Mouse (Mus musculus) embryonic facial prominence, embryonic 10.5 days (tissue): ENCODE measurements around the gene Ephx1. TPM values are rescaled to one million over a fixed set of nuclear protein-coding genes. Genes with fewer than 3 reads are reported as not detected.
A peak's percentile ranks its signal among the peaks of the same experiment; 100 is the strongest.
"Not testable (repeated sequence)": the region's sequence is repeated elsewhere in the genome, so short reads cannot be mapped to it uniquely, and the experiment has no call there.

Source experiments
- DNase-seq: peaks from one replicate; pipeline ENCODE4 v3.0.0-alpha.2; 2017; ENCODE audit warnings: low spot score
- H3K27ac ChIP-seq: fragments of 300-500 bp; sonication (generic); replicated peaks from 2 replicates; pipeline ENCODE4 v1.5.1; 2016; ENCODE audit warnings: mild to moderate bottlenecking
- H3K27me3 ChIP-seq: fragments of 300-500 bp; sonication (generic); replicated peaks from 2 replicates; pipeline ENCODE4 v1.6.1; 2016; ENCODE audit warnings: low read depth, mild to moderate bottlenecking; ENCODE audit not compliant: poor library complexity, severe bottlenecking
- H3K36me3 ChIP-seq: fragments of 300-500 bp; sonication (generic); replicated peaks from 2 replicates; pipeline ENCODE4 v1.6.1; 2016; ENCODE audit warnings: mild to moderate bottlenecking, moderate library complexity
- H3K4me1 ChIP-seq: fragments of 300-500 bp; sonication (generic); 2 replicates; pipeline ENCODE4 v1.6.1; 2016
- H3K4me3 ChIP-seq: fragments of 300-500 bp; sonication (generic); 2 replicates; pipeline ENCODE4 v1.5.1; 2016; ENCODE audit warnings: mild to moderate bottlenecking, moderate library complexity
- H3K9me3 ChIP-seq: fragments of 300-500 bp; sonication (generic); 2 replicates; pipeline ENCODE4 v1.6.1; 2016; ENCODE audit warnings: mild to moderate bottlenecking
- WGBS: fragments of 180-500 bp; shearing (Covaris S2); methylation state at CpG from one replicate; pipeline ENCODE4 v1.1.7; 2016; 5-methylcytosine and 5-hydroxymethylcytosine counted together
- polyA plus RNA-seq: library from polyadenylated mRNA; unstranded; fragments of >200 nt; fragmentation: Nextera tagmentation; extraction: Ambion mirVana; gene quantifications from 2 replicates; pipeline ENCODE4 v1.2.1, GENCODE M21; 2016

Gene Ephx1
- polyA plus RNA-seq, 1 experiment from 2014 or later, result 0.46 TPM

GRCm38 (mm10) chr1:180987759-180988158 lies 32.9 kb downstream of the Ephx1 start:
- Histone ChIP-seq H3K9me3 (no peaks in the 10 kb centered on the region), H3K4me1 (0 out of 2 replicates have a peak, but pooled peaks cover 2% of the 10 kb centered on the region), H3K4me3 (no peak overlapping the region), H3K36me3 (no peaks in the 10 kb centered on the region), H3K27me3 (no peaks in the 10 kb centered on the region), H3K27ac (no peak overlapping the region)
- WGBS, result 3% methylated on average over 9 of the region's 9 CpGs
- peak; percentile 82 for DNase-seq

- 90% methylated on average over 8 of the region's 8 CpGs for WGBS
- no peaks in the 10 kb centered on the region for H3K36me3 ChIP-seq
- DNase-seq, result no peak
- H3K4me1 ChIP-seq, result 0 out of 2 replicates have a peak, but pooled peaks cover 2% of the 10 kb centered on the region
- no peaks in the 10 kb centered on the region for H3K27me3 ChIP-seq
- no peaks in the 10 kb centered on the region for H3K9me3 ChIP-seq
- no peak overlapping the region for H3K27ac ChIP-seq
- H3K4me3 ChIP-seq, result no peak overlapping the region
Observed at GRCm38 (mm10) chr1:180986701-180987100, 34.0 kb downstream of the Ephx1 start.

- not testable (repeated sequence) for H3K36me3 ChIP-seq, H3K27me3 ChIP-seq, H3K4me1 ChIP-seq, H3K9me3 ChIP-seq, DNase-seq, H3K4me3 ChIP-seq, H3K27ac ChIP-seq
- 83% methylated on average over 7 of the region's 7 CpGs for WGBS
Observed at GRCm38 (mm10) chr1:180981298-180982046, 39.2 kb downstream of the Ephx1 start.

GRCm38 (mm10) chr1:180980464-180980863 lies 40.2 kb downstream of the Ephx1 start:
- Histone ChIP-seq H3K36me3 (no peaks in the 10 kb centered on the region), H3K27ac (no peak overlapping the region), H3K27me3 (no peaks in the 10 kb centered on the region), H3K4me3 (no peak overlapping the region), H3K4me1 (no peaks in the 10 kb centered on the region), H3K9me3 (no peaks in the 10 kb centered on the region)
- 68% methylated on average over 2 of the region's 2 CpGs for WGBS
- DNase-seq, result no peak

GRCm38 (mm10) chr1:180979484-180980251 lies 41.0 kb downstream of the Ephx1 start:
- no peak overlapping the region for H3K27ac ChIP-seq
- H3K27me3 ChIP-seq, result no peaks in the 10 kb centered on the region
- no peaks in the 10 kb centered on the region for H3K4me1 ChIP-seq
- DNase-seq, result no peak
- H3K36me3 ChIP-seq, result no peaks in the 10 kb centered on the region
- H3K4me3 ChIP-seq, result no peak overlapping the region
- no peaks in the 10 kb centered on the region for H3K9me3 ChIP-seq
- 83% methylated on average over 24 of the region's 24 CpGs for WGBS

- Histone ChIP-seq H3K36me3 (no peaks in the 10 kb centered on the region), H3K4me1 (no peaks in the 10 kb centered on the region), H3K9me3 (no peaks in the 10 kb centered on the region), H3K27ac (no peak overlapping the region), H3K27me3 (no peaks in the 10 kb centered on the region), H3K4me3 (no peak overlapping the region)
- WGBS, result 65% methylated on average over 4 of the region's 4 CpGs
- DNase-seq, result no peak
Observed at GRCm38 (mm10) chr1:180976110-180976679, 44.5 kb downstream of the Ephx1 start.

- no peaks in the 10 kb centered on the region for H3K36me3 ChIP-seq
- peak; percentile 55 for DNase-seq
- WGBS, result 63% methylated on average over 14 of the region's 14 CpGs
Observed at GRCm38 (mm10) chr1:180974126-180974746, 46.5 kb downstream of the Ephx1 start.

GRCm38 (mm10) chr1:180972941-180973340 lies 47.8 kb downstream of the Ephx1 start:
- Histone ChIP-seq H3K4me1 (no peaks in the 10 kb centered on the region), H3K27ac (no peak overlapping the region), H3K27me3 (no peaks in the 10 kb centered on the region), H3K9me3 (no peaks in the 10 kb centered on the region), H3K4me3 (no peak overlapping the region), H3K36me3 (no peaks in the 10 kb centered on the region)
- DNase-seq, result no peak
- whole genome bisulfite sequencing, result 69% methylated on average over 10 of the region's 11 CpGs

More at GRCm38 (mm10) chr1:180974126-180974746, 46.5 kb downstream of the Ephx1 start:
- Histone ChIP-seq H3K27me3 (no peaks in the 10 kb centered on the region), H3K9me3 (no peaks in the 10 kb centered on the region), H3K4me3 (no peak overlapping the region), H3K4me1 (no peaks in the 10 kb centered on the region), H3K27ac (no peak overlapping the region)

- Histone ChIP-seq H3K27me3 (no peaks in the 10 kb centered on the region), H3K4me1 (0 out of 2 replicates have a peak, but pooled peaks cover 4% of the 10 kb centered on the region), H3K9me3 (no peaks in the 10 kb centered on the region), H3K4me3 (no peak overlapping the region), H3K36me3 (no peaks in the 10 kb centered on the region), H3K27ac (no peak overlapping the region)
- 89% methylated on average over 7 of the region's 7 CpGs for whole genome bisulfite sequencing
- no peak for DNase-seq
Observed at GRCm38 (mm10) chr1:180967261-180967660, 53.4 kb downstream of the Ephx1 start.

- WGBS, result 60% methylated on average over 3 of the region's 3 CpGs
- H3K27ac ChIP-seq, result no peak overlapping the region
- H3K9me3 ChIP-seq, result no peaks in the 10 kb centered on the region
- no peaks in the 10 kb centered on the region for H3K36me3 ChIP-seq
- no peak for DNase-seq
- H3K27me3 ChIP-seq, result no peaks in the 10 kb centered on the region
- 0 out of 2 replicates have a peak, but pooled peaks cover 4% of the 10 kb centered on the region for H3K4me1 ChIP-seq
- H3K4me3 ChIP-seq, result no peak overlapping the region
Observed at GRCm38 (mm10) chr1:180966542-180966941, 54.2 kb downstream of the Ephx1 start.

- WGBS, result 86% methylated on average over 3 of the region's 3 CpGs
- Histone ChIP-seq H3K4me1 (0 out of 2 replicates have a peak, but pooled peaks cover 4% of the 10 kb centered on the region), H3K4me3 (no peak overlapping the region), H3K27ac (no peak overlapping the region), H3K36me3 (no peaks in the 10 kb centered on the region), H3K9me3 (no peaks in the 10 kb centered on the region), H3K27me3 (no peaks in the 10 kb centered on the region)
- DNase-seq, result no peak
Observed at GRCm38 (mm10) chr1:180965786-180966185, 54.9 kb downstream of the Ephx1 start.

GRCm38 (mm10) chr1:180958797-180959196 lies 61.9 kb downstream of the Ephx1 start:
- no peak for DNase-seq
- H3K9me3 ChIP-seq, result no peaks in the 10 kb centered on the region
- peaks cover 12% of the 10 kb centered on the region for H3K4me1 ChIP-seq
- H3K4me3 ChIP-seq, result no peak overlapping the region
- no peak overlapping the region for H3K27ac ChIP-seq
- H3K36me3 ChIP-seq, result no peaks in the 10 kb centered on the region
- H3K27me3 ChIP-seq, result no peaks in the 10 kb centered on the region
- 59% methylated on average over 3 of the region's 3 CpGs for WGBS
